Mouse (Mus musculus): Measurements from ENCODE around the gene Pakap. TPM values are rescaled to one million over a fixed set of nuclear protein-coding genes. Genes with fewer than 3 reads are reported as not detected.

The Pakap gene
- polyA plus RNA-seq, 1 experiment, result not detected

- Histone ChIP-seq H3K27ac (ENCODE audit: insufficient read depth, low read depth, low read length) (no peak overlapping the region), H3K4me3 (ENCODE audit: insufficient read depth, low read length) (no peak overlapping the region), H3K4me1 (ENCODE audit: control insufficient read depth, insufficient read depth, low read length) (no peaks in the 10 kb centered on the region)
- no peak for TF ChIP-seq CTCF (IDR thresholded peaks at IDR 0.05; ENCODE audit: low read depth, low read length)
- no peak for TF ChIP-seq POLR2A (IDR thresholded peaks at IDR 0.05; ENCODE audit: borderline replicate concordance, low read depth, low read length)
Observed at GRCm38 (mm10) chr4:57916711-57917110, 348.7 kb downstream of the Pakap start.

- H3K4me1 ChIP-seq (ENCODE audit: control insufficient read depth, insufficient read depth, low read length), result no peaks in the 10 kb centered on the region
- H3K4me3 ChIP-seq (ENCODE audit: insufficient read depth, low read length), result no peak overlapping the region
- H3K27ac ChIP-seq (ENCODE audit: insufficient read depth, low read depth, low read length), result no peak overlapping the region
- TF ChIP-seq POLR2A (IDR thresholded peaks at IDR 0.05; ENCODE audit: borderline replicate concordance, low read depth, low read length) (no peak), CTCF (IDR thresholded peaks at IDR 0.05; ENCODE audit: low read depth, low read length) (no peak)
Observed at GRCm38 (mm10) chr4:57919494-57920423, 351.8 kb downstream of the Pakap start.

- TF ChIP-seq POLR2A (IDR thresholded peaks at IDR 0.05; ENCODE audit: borderline replicate concordance, low read depth, low read length) (no peak), CTCF (IDR thresholded peaks at IDR 0.05; ENCODE audit: low read depth, low read length) (no peak)
- Histone ChIP-seq H3K27ac (ENCODE audit: insufficient read depth, low read depth, low read length) (no peak overlapping the region), H3K4me3 (ENCODE audit: insufficient read depth, low read length) (no peak overlapping the region), H3K4me1 (ENCODE audit: control insufficient read depth, insufficient read depth, low read length) (no peaks in the 10 kb centered on the region)
Observed at GRCm38 (mm10) chr4:57920522-57920921, 352.5 kb downstream of the Pakap start.

GRCm38 (mm10) chr4:57922171-57922570 lies 354.2 kb downstream of the Pakap start:
- TF ChIP-seq POLR2A (IDR thresholded peaks at IDR 0.05; ENCODE audit: borderline replicate concordance, low read depth, low read length) (no peak), CTCF (IDR thresholded peaks at IDR 0.05; ENCODE audit: low read depth, low read length) (no peak)
- H3K4me3 ChIP-seq (ENCODE audit: insufficient read depth, low read length), result no peak overlapping the region
- no peak overlapping the region for H3K27ac ChIP-seq (ENCODE audit: insufficient read depth, low read depth, low read length)
- H3K4me1 ChIP-seq (ENCODE audit: control insufficient read depth, insufficient read depth, low read length), result no peaks in the 10 kb centered on the region

GRCm38 (mm10) chr4:57924556-57925071 lies 356.6 kb downstream of the Pakap start:
- TF ChIP-seq CTCF (IDR thresholded peaks at IDR 0.05; ENCODE audit: low read depth, low read length) (no peak), POLR2A (IDR thresholded peaks at IDR 0.05; ENCODE audit: borderline replicate concordance, low read depth, low read length) (no peak)
- no peaks in the 10 kb centered on the region for H3K4me1 ChIP-seq (ENCODE audit: control insufficient read depth, insufficient read depth, low read length)
- H3K4me3 ChIP-seq (ENCODE audit: insufficient read depth, low read length), result no peak overlapping the region
- H3K27ac ChIP-seq (ENCODE audit: insufficient read depth, low read depth, low read length), result no peak overlapping the region

- Histone ChIP-seq H3K4me3 (ENCODE audit: insufficient read depth, low read length) (no peak overlapping the region), H3K27ac (ENCODE audit: insufficient read depth, low read depth, low read length) (no peak overlapping the region), H3K4me1 (ENCODE audit: control insufficient read depth, insufficient read depth, low read length) (peaks cover 6% of the 10 kb centered on the region; the same call in 1 of the 2 replicates)
- TF ChIP-seq POLR2A (IDR thresholded peaks at IDR 0.05; ENCODE audit: borderline replicate concordance, low read depth, low read length) (no peak), CTCF (IDR thresholded peaks at IDR 0.05; ENCODE audit: low read depth, low read length) (no peak)
Observed at GRCm38 (mm10) chr4:57927464-57928205, 359.7 kb downstream of the Pakap start.

- H3K4me3 ChIP-seq (ENCODE audit: insufficient read depth, low read length), result no peak overlapping the region
- 0 out of 2 replicates have a peak overlapping the region, but pooled peaks have one; percentile 11 for H3K27ac ChIP-seq (ENCODE audit: insufficient read depth, low read depth, low read length)
- peaks cover 6% of the 10 kb centered on the region; the same call in 1 of the 2 replicates for H3K4me1 ChIP-seq (ENCODE audit: control insufficient read depth, insufficient read depth, low read length)
- TF ChIP-seq CTCF (IDR thresholded peaks at IDR 0.05; ENCODE audit: low read depth, low read length), result no peak
- no peak for TF ChIP-seq POLR2A (IDR thresholded peaks at IDR 0.05; ENCODE audit: borderline replicate concordance, low read depth, low read length)
Observed at GRCm38 (mm10) chr4:57930559-57931170, 362.7 kb downstream of the Pakap start.

- H3K4me1 ChIP-seq (ENCODE audit: control insufficient read depth, insufficient read depth, low read length), result peaks cover 6% of the 10 kb centered on the region; the same call in 1 of the 2 replicates
- no peak overlapping the region for H3K27ac ChIP-seq (ENCODE audit: insufficient read depth, low read depth, low read length)
- TF ChIP-seq POLR2A (IDR thresholded peaks at IDR 0.05; ENCODE audit: borderline replicate concordance, low read depth, low read length) (no peak), CTCF (IDR thresholded peaks at IDR 0.05; ENCODE audit: low read depth, low read length) (no peak)
- H3K4me3 ChIP-seq (ENCODE audit: insufficient read depth, low read length), result no peak overlapping the region
Observed at GRCm38 (mm10) chr4:57934181-57934580, 366.2 kb downstream of the Pakap start.

GRCm38 (mm10) chr4:57937292-57937691 lies 369.3 kb downstream of the Pakap start:
- TF ChIP-seq POLR2A (IDR thresholded peaks at IDR 0.05; ENCODE audit: borderline replicate concordance, low read depth, low read length), result no peak
- TF ChIP-seq CTCF (IDR thresholded peaks at IDR 0.05; ENCODE audit: low read depth, low read length), result no peak
- Histone ChIP-seq H3K27ac (ENCODE audit: insufficient read depth, low read depth, low read length) (no peak overlapping the region), H3K4me1 (ENCODE audit: control insufficient read depth, insufficient read depth, low read length) (no peaks in the 10 kb centered on the region), H3K4me3 (ENCODE audit: insufficient read depth, low read length) (no peak overlapping the region)

All from bone marrow macrophage, adult 2 months (primary cell).